Mouse (Mus musculus) hindbrain, embryonic 11.5 days (tissue): ENCODE measurements around the gene Mapk1. TPM values are rescaled to one million over a fixed set of nuclear protein-coding genes. Genes with fewer than 3 reads are reported as not detected.

Source experiments
- ATAC-seq: fragments of 200-750 bp; cut with Nextera tagmentation; 2 replicates; pipeline ENCODE4 v1.8.0; 2017; ENCODE audit warnings: mild to moderate bottlenecking, moderate TSS enrichment, moderate library complexity; ENCODE audit not compliant: low FRiP score
- DNase-seq: peaks from one replicate; pipeline ENCODE4 v3.0.0-alpha.2; 2015; ENCODE audit warnings: low spot score
- H3K27ac ChIP-seq: fragments of 300-500 bp; sonication (generic); 2 replicates; pipeline ENCODE4 v1.5.1; 2014; ENCODE audit warnings: mild to moderate bottlenecking, low read depth, low read length
- H3K27me3 ChIP-seq: fragments of 300-500 bp; sonication (generic); 2 replicates; pipeline ENCODE4 v1.6.1; 2014; ENCODE audit warnings: mild to moderate bottlenecking, low read length, moderate library complexity, mixed read lengths; ENCODE audit not compliant: control insufficient read depth, insufficient read depth
- H3K36me3 ChIP-seq: fragments of 300-500 bp; sonication (generic); 2 replicates; pipeline ENCODE4 v1.6.1; 2014; ENCODE audit warnings: mild to moderate bottlenecking, low read length, moderate library complexity, mixed read lengths; ENCODE audit not compliant: control insufficient read depth, insufficient read depth
- H3K4me1 ChIP-seq: fragments of 300-500 bp; sonication (generic); replicated peaks from 2 replicates; pipeline ENCODE4 v1.6.1; 2014; ENCODE audit warnings: low read length, mixed read lengths; ENCODE audit not compliant: control insufficient read depth, insufficient read depth
- H3K4me2 ChIP-seq: fragments of 300-500 bp; sonication (generic); replicated peaks from 2 replicates; pipeline ENCODE4 v1.6.1; 2014; ENCODE audit warnings: mild to moderate bottlenecking, low read depth, low read length
- H3K4me3 ChIP-seq: fragments of 300-500 bp; sonication (generic); 2 replicates; pipeline ENCODE4 v1.5.1; 2014; ENCODE audit warnings: low read depth, low read length
- H3K9ac ChIP-seq: fragments of 300-500 bp; sonication (generic); 2 replicates; pipeline ENCODE4 v1.6.1; 2014; ENCODE audit warnings: low read depth, low read length
- H3K9me3 ChIP-seq: fragments of 300-500 bp; sonication (generic); 2 replicates; pipeline ENCODE4 v1.6.1; 2016; ENCODE audit warnings: low read length; ENCODE audit not compliant: control insufficient read depth
- WGBS: fragments of 180-500 bp; shearing (Covaris S2); extraction: QIAGEN DNeasy Blood & Tissue Kit; methylation state at CpG from one replicate; pipeline ENCODE4 v1.1.7; 2014; 5-methylcytosine and 5-hydroxymethylcytosine counted together
- polyA plus RNA-seq: library from polyadenylated mRNA; unstranded; fragments of >200 nt; fragmentation: Nextera tagmentation; extraction: Ambion mirVana; gene quantifications from 2 replicates; pipeline ENCODE4 v1.2.1, GENCODE M21; 2014

Gene Mapk1
- polyA plus RNA-seq, 1 experiment from 2014 or later = 199 TPM

GRCm38 (mm10) chr16:17001109-17001508 lies 17.9 kb downstream of the Mapk1 start:
- no peaks in the 10 kb centered on the region for H3K9me3 ChIP-seq
- 90% methylated on average over 3 of the region's 3 CpGs for WGBS
- H3K4me1 ChIP-seq = no peaks in the 10 kb centered on the region
- ATAC-seq (no peak), DNase-seq (no peak)
- no peaks in the 10 kb centered on the region for H3K36me3 ChIP-seq
- no peak overlapping the region for H3K4me2 ChIP-seq
- H3K27ac ChIP-seq = no peak overlapping the region
- no peaks in the 10 kb centered on the region for H3K27me3 ChIP-seq
- H3K9ac ChIP-seq = no peak overlapping the region
- no peak overlapping the region for H3K4me3 ChIP-seq

- no peak overlapping the region for H3K4me2 ChIP-seq
- WGBS = 89% methylated on average over 1 of the region's 1 CpGs
- ATAC-seq = no peak
These were observed 23.9 kb downstream of the Mapk1 start for GRCm38 (mm10) chr16:17007070-17007469.

GRCm38 (mm10) chr16:17010036-17010435 lies 26.9 kb downstream of the Mapk1 start:
- H3K4me1 ChIP-seq = no peaks in the 10 kb centered on the region

More at GRCm38 (mm10) chr16:17007070-17007469, 23.9 kb downstream of the Mapk1 start:
- Histone ChIP-seq H3K4me1 (no peaks in the 10 kb centered on the region), H3K9me3 (no peaks in the 10 kb centered on the region), H3K36me3 (no peaks in the 10 kb centered on the region), H3K27me3 (no peaks in the 10 kb centered on the region), H3K27ac (no peak overlapping the region), H3K9ac (no peak overlapping the region), H3K4me3 (no peak overlapping the region)
- DNase-seq = no peak

GRCm38 (mm10) chr16:17012583-17012982 lies 29.4 kb downstream of the Mapk1 start:
- H3K9ac ChIP-seq = no peak overlapping the region
- ATAC-seq (no peak), DNase-seq (no peak)
- no peaks in the 10 kb centered on the region for H3K36me3 ChIP-seq
- H3K4me2 ChIP-seq = no peak overlapping the region
- no peak overlapping the region for H3K4me3 ChIP-seq
- H3K4me1 ChIP-seq = no peaks in the 10 kb centered on the region
- no peaks in the 10 kb centered on the region for H3K9me3 ChIP-seq
- no peaks in the 10 kb centered on the region for H3K27me3 ChIP-seq
- WGBS = 96% methylated on average over 1 of the region's 1 CpGs
- no peak overlapping the region for H3K27ac ChIP-seq

More at GRCm38 (mm10) chr16:17010036-17010435, 26.9 kb downstream of the Mapk1 start:
- Histone ChIP-seq H3K4me3 (no peak overlapping the region), H3K36me3 (no peaks in the 10 kb centered on the region), H3K27ac (no peak overlapping the region), H3K9me3 (no peaks in the 10 kb centered on the region), H3K9ac (no peak overlapping the region), H3K4me2 (no peak overlapping the region), H3K27me3 (no peaks in the 10 kb centered on the region)
- ATAC-seq (no peak), DNase-seq (no peak)
- WGBS = 96% methylated on average over 7 of the region's 7 CpGs

GRCm38 (mm10) chr16:17015111-17015852 lies 32.1 kb downstream of the Mapk1 start:
- H3K9ac ChIP-seq = no peak overlapping the region
- H3K4me2 ChIP-seq = no peak overlapping the region
- H3K27ac ChIP-seq = no peak overlapping the region
- 90% methylated on average over 4 of the region's 4 CpGs for WGBS
- no peaks in the 10 kb centered on the region for H3K9me3 ChIP-seq
- no peak for DNase-seq
- no peaks in the 10 kb centered on the region for H3K4me1 ChIP-seq
- ATAC-seq = no peak
- no peak overlapping the region for H3K4me3 ChIP-seq
- H3K27me3 ChIP-seq = no peaks in the 10 kb centered on the region
- peaks cover 3% of the 10 kb centered on the region; the same call in 1 of the 2 replicates for H3K36me3 ChIP-seq

- DNase-seq = no peak
- 97% methylated on average over 3 of the region's 3 CpGs for WGBS
- Histone ChIP-seq H3K4me3 (no peak overlapping the region), H3K27ac (no peak overlapping the region), H3K4me2 (no peak overlapping the region), H3K9ac (no peak overlapping the region), H3K36me3 (peaks cover 3% of the 10 kb centered on the region; the same call in 1 of the 2 replicates), H3K4me1 (no peaks in the 10 kb centered on the region), H3K9me3 (no peaks in the 10 kb centered on the region), H3K27me3 (no peaks in the 10 kb centered on the region)
- ATAC-seq = no peak
These were observed 32.7 kb downstream of the Mapk1 start for GRCm38 (mm10) chr16:17015853-17016230.

- 71% methylated on average over 6 of the region's 6 CpGs for whole genome bisulfite sequencing
- H3K27me3 ChIP-seq = no peaks in the 10 kb centered on the region
These were observed 34.9 kb downstream of the Mapk1 start for GRCm38 (mm10) chr16:17018071-17018470.

GRCm38 (mm10) chr16:17024469-17025148 lies 41.4 kb downstream of the Mapk1 start:
- ATAC-seq (no peak), DNase-seq (no peak)
- no peaks in the 10 kb centered on the region for H3K4me1 ChIP-seq
- no peaks in the 10 kb centered on the region for H3K9me3 ChIP-seq
- no peaks in the 10 kb centered on the region for H3K27me3 ChIP-seq
- no peak overlapping the region for H3K4me2 ChIP-seq
- H3K36me3 ChIP-seq = 0 out of 2 replicates have a peak, but pooled peaks cover 2% of the 10 kb centered on the region
- 90% methylated on average over 3 of the region's 3 CpGs for WGBS
- no peak overlapping the region for H3K9ac ChIP-seq
- no peak overlapping the region for H3K4me3 ChIP-seq
- H3K27ac ChIP-seq = no peak overlapping the region

More at GRCm38 (mm10) chr16:17018071-17018470, 34.9 kb downstream of the Mapk1 start:
- ATAC-seq (no peak), DNase-seq (no peak)
- Histone ChIP-seq H3K9ac (no peak overlapping the region), H3K27ac (no peak overlapping the region), H3K4me3 (no peak overlapping the region), H3K4me2 (no peak overlapping the region), H3K36me3 (peaks cover 3% of the 10 kb centered on the region; the same call in 1 of the 2 replicates), H3K4me1 (no peaks in the 10 kb centered on the region), H3K9me3 (no peaks in the 10 kb centered on the region)
